Mouse (Mus musculus): ENCODE results near the gene Ntmt1.

Ntmt1 gene

DNA sequence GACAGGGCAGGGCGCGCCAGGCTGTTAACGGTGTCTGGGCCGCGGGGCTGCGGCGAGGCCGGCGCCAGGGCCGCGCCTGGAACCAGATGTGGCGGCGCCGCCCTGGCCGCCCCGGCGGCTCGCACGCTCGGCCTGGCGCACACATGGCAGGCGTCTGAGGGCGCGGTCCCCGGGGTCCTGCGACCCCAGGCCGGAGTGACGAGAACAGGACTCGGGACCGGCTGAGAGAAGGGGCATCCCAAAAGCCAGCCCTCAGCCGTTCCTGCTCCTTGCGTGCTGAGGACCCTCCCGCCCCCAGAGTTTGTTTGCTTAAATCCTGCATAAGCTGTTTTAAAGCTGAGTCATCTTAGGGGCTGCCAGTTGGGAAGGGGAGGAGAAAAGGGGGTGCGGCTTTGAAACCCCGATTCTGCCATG lies 57.3 kb downstream of the Ntmt1 start:
- DNase-seq (ENCODE audit: low read depth, low spot score) = no peak

DNA sequence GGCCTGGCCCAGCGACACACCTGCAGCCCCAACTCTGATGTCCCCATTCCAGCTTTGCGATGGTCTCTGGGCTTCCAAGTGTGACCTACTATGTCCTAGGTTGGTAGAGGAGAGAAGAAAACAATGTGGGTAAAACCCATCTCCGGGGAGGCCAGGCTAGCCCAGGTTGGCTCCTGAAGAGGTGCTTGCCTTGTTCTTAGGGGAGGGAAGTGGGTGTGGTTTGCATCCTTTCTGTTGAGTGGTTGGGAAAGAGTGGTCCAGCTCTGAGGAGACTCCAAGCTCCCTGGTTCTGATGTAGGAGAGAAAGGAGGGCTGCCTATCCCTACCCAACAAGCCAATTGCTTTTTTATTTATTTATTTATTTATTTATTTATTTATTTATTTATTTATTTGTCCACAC lies 57.8 kb downstream of the Ntmt1 start:
- DNase-seq (ENCODE audit: low read depth, low spot score) = no peak

DNA sequence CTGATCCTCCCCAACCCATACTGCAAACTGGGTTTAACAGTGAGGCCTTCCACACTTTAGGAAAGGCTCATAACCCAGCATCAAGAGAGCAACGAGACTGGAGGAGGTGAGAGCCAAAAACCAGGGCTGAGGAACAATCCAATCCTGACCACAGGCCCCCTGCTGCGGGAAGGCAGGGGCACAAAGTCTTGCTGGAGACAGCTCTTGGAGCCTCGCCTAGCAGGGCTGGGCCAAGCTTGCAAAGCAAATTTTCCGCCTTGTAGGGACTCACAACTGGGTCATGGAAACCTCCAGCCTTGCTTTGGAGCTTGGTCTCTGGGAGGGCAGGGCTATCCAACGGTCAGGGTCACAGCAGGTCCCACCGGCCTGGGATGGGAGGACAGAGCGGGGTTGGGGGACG lies 63.2 kb downstream of the Ntmt1 start:
- no peak for DNase-seq (ENCODE audit: low read depth, low spot score)
